Mouse (Mus musculus) natural killer cell, adult 2 months (primary cell): Measurements from ENCODE around the gene Dnaja3.

Source experiments
- DNase-seq, 2 experiments: peaks; one replicate each; pipeline ENCODE4 v3.0.0; 2022; ENCODE audit warnings: low spot score in 2 of 2

The Dnaja3 gene

GRCm38 (mm10) chr16:4607818-4608531 is 31.8 kb upstream of the Dnaja3 start:
- DNase-seq: peak; percentile 70 to 84

GRCm38 (mm10) chr16:4608532-4609059 is 31.2 kb upstream of the Dnaja3 start:
- no peak for DNase-seq

- DNase-seq: no peak
Measured at GRCm38 (mm10) chr16:4611193-4611592, 28.6 kb upstream of the Dnaja3 start.

- no peak for DNase-seq
Measured at GRCm38 (mm10) chr16:4611676-4612075, 28.1 kb upstream of the Dnaja3 start.

- no peak for DNase-seq
Measured at GRCm38 (mm10) chr16:4613736-4614135, 26.1 kb upstream of the Dnaja3 start.

GRCm38 (mm10) chr16:4614639-4615038 is 25.1 kb upstream of the Dnaja3 start:
- DNase-seq: no peak

GRCm38 (mm10) chr16:4615297-4615696 is 24.5 kb upstream of the Dnaja3 start:
- no peak for DNase-seq

- no peak for DNase-seq
Measured at GRCm38 (mm10) chr16:4616829-4617228, 23.0 kb upstream of the Dnaja3 start.

- no peak for DNase-seq
Measured at GRCm38 (mm10) chr16:4624074-4624473, 15.7 kb upstream of the Dnaja3 start.

GRCm38 (mm10) chr16:4624481-4625110 is 15.2 kb upstream of the Dnaja3 start, which contains the start of gene Pam16:
TSS of gene Pam16 (minus strand) at chr16:4624988.
- DNase-seq: peak; percentile 80 to 84

GRCm38 (mm10) chr16:4627105-4627504 is 12.7 kb upstream of the Dnaja3 start:
- no peak for DNase-seq

GRCm38 (mm10) chr16:4628898-4629419 is 10.8 kb upstream of the Dnaja3 start:
- DNase-seq: no peak

- peak; percentile 65 to 81 for DNase-seq
Measured at GRCm38 (mm10) chr16:4629950-4630349, 9.8 kb upstream of the Dnaja3 start.

- DNase-seq: no peak
Measured at GRCm38 (mm10) chr16:4632050-4632449, 7.7 kb upstream of the Dnaja3 start.

- no peak for DNase-seq
Measured at GRCm38 (mm10) chr16:4633661-4634060, 6.1 kb upstream of the Dnaja3 start.

- no peak for DNase-seq
Measured at GRCm38 (mm10) chr16:4634681-4635080, 5.1 kb upstream of the Dnaja3 start.

GRCm38 (mm10) chr16:4635760-4636159 is 4.0 kb upstream of the Dnaja3 start:
- DNase-seq: no peak

GRCm38 (mm10) chr16:4638891-4639390 is 848 bp upstream of the Dnaja3 start:
- no peak for DNase-seq

- no peak for DNase-seq
Measured at GRCm38 (mm10) chr16:4640267-4641005, 647 bp downstream of the Dnaja3 start.

GRCm38 (mm10) chr16:4641119-4641838 is 1.5 kb downstream of the Dnaja3 start:
- DNase-seq: no peak

GRCm38 (mm10) chr16:4642190-4642589 is 2.4 kb downstream of the Dnaja3 start:
- DNase-seq: no peak
